Mouse (Mus musculus) limb, embryonic 10.5 days (tissue): Measurements from ENCODE around the gene Ano1. TPM values are rescaled to one million over a fixed set of nuclear protein-coding genes. Genes with fewer than 3 reads are reported as not detected.

ENCODE experiments used
- DNase-seq: peaks from one replicate; pipeline ENCODE4 v3.0.0-alpha.2; 2017; ENCODE audit warnings: low spot score
- H3K27ac ChIP-seq: fragments of 300-500 bp; sonication (generic); 2 replicates; pipeline ENCODE4 v1.5.1; 2016; ENCODE audit warnings: mild to moderate bottlenecking
- H3K27me3 ChIP-seq: fragments of 300-500 bp; sonication (generic); 2 replicates; pipeline ENCODE4 v1.6.1; 2016; ENCODE audit warnings: low read depth, mild to moderate bottlenecking; ENCODE audit not compliant: poor library complexity, severe bottlenecking
- H3K36me3 ChIP-seq: fragments of 300-500 bp; sonication (generic); 2 replicates; pipeline ENCODE4 v1.6.1; 2016; ENCODE audit warnings: mild to moderate bottlenecking, moderate library complexity
- H3K4me1 ChIP-seq: fragments of 300-500 bp; sonication (generic); 2 replicates; pipeline ENCODE4 v1.6.1; 2016
- H3K4me3 ChIP-seq: fragments of 300-500 bp; sonication (generic); 2 replicates; pipeline ENCODE4 v1.5.1; 2016; ENCODE audit warnings: mild to moderate bottlenecking, moderate library complexity
- H3K9me3 ChIP-seq: fragments of 300-500 bp; sonication (generic); replicated peaks from 2 replicates; pipeline ENCODE4 v1.6.1; 2016; ENCODE audit warnings: mild to moderate bottlenecking
- WGBS: fragments of 180-500 bp; shearing (Covaris S2); methylation state at CpG from one replicate; pipeline ENCODE4 v1.1.7; 2016; 5-methylcytosine and 5-hydroxymethylcytosine counted together
- polyA plus RNA-seq: library from polyadenylated mRNA; unstranded; fragments of >200 nt; fragmentation: Nextera tagmentation; extraction: Ambion mirVana; gene quantifications from 2 replicates; pipeline ENCODE4 v1.2.1, GENCODE M21; 2016

The Ano1 gene
- polyA plus RNA-seq, 1 experiment from 2014 or later = 3.1 TPM

DNA sequence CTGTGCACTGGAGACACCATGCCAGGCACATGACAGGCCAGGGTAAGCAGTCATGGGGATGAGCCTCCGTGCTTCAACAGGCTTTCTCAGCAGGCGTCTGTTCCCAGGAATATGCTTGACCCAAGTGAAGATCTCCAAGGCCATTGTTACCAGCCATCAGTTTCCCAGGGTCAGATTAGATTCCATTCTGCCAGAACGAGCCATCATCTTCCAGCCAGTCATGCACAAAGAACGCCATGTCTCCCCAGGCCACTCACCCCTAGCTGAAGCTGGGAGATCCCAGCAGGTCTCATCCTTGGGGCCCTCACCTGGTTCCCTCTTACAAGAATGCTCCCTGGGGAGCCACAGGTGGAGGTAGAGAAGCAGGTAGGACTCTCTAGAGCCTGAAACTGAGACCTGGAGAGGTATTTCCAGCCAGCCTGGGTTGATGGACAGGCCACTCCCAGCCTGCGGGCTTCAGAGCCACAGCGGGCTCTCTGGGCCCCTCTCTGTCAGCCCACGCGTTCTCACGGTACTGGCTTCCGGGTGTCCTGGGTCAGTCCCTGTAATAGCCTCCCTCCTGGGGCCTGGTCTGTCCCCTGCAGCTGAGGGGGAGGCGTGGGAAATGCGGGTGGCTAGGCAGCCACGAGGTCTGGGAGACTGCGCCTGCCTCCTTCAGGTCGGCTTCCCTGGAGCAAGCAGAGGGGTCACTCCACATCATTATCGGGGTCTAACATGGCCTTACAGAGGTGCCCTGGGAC, 10.9 kb upstream of the Ano1 start:
- Histone ChIP-seq H3K4me1 (peaks cover 25% of the 10 kb centered on the region), H3K4me3 (no peak overlapping the region), H3K27me3 (no peaks in the 10 kb centered on the region), H3K36me3 (no peaks in the 10 kb centered on the region), H3K27ac (no peak overlapping the region), H3K9me3 (no peaks in the 10 kb centered on the region)
- 74% methylated on average over 16 of the region's 16 CpGs for WGBS
- no peak for DNase-seq

DNA sequence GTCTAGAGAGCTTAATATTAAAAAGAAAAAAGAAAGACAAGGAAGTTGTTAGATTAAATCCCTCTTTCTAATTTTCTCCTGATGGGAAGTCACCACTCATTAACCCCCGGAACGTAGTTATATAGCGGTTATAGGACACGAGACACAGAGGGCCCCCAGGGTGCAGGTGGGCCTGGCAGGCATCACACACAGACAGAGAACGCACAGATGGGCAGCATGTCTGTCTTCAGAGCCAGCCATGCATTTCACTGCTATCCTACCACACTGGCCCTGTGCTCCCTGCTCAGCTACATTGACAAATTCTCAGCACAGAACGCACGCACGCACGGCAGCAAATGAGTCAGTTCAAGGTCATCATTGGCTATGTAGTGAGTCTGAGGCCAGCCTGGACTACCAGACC, 8.5 kb upstream of the Ano1 start:
- no peaks in the 10 kb centered on the region for H3K36me3 ChIP-seq
- H3K4me3 ChIP-seq = no peak overlapping the region
- DNase-seq = no peak
- H3K27me3 ChIP-seq = no peaks in the 10 kb centered on the region
- 68% methylated on average over 9 of the region's 9 CpGs for WGBS
- H3K4me1 ChIP-seq = peaks cover 25% of the 10 kb centered on the region
- no peaks in the 10 kb centered on the region for H3K9me3 ChIP-seq
- no peak overlapping the region; the same call in 1 of the 2 replicates for H3K27ac ChIP-seq

GRCm38 (mm10) chr7:144759455-144759854, 7.7 kb upstream of the Ano1 start:
- 63% methylated on average over 2 of the region's 2 CpGs for WGBS
- H3K9me3 ChIP-seq = no peaks in the 10 kb centered on the region
- H3K4me1 ChIP-seq = peaks cover 25% of the 10 kb centered on the region
- no peaks in the 10 kb centered on the region for H3K27me3 ChIP-seq
- H3K36me3 ChIP-seq = no peaks in the 10 kb centered on the region
- no peak overlapping the region for H3K4me3 ChIP-seq
- 0 out of 2 replicates have a peak overlapping the region, but pooled peaks have one; percentile 30 for H3K27ac ChIP-seq
- no peak for DNase-seq

GRCm38 (mm10) chr7:144755511-144756378, 4.0 kb upstream of the Ano1 start:
- 82% methylated on average over 11 of the region's 11 CpGs for WGBS
- DNase-seq = no peak
- no peaks in the 10 kb centered on the region for H3K36me3 ChIP-seq
- no peaks in the 10 kb centered on the region for H3K9me3 ChIP-seq
- no peak overlapping the region for H3K4me3 ChIP-seq
- no peak overlapping the region for H3K27ac ChIP-seq
- no peaks in the 10 kb centered on the region for H3K27me3 ChIP-seq
- H3K4me1 ChIP-seq = peaks cover 20% of the 10 kb centered on the region

DNA sequence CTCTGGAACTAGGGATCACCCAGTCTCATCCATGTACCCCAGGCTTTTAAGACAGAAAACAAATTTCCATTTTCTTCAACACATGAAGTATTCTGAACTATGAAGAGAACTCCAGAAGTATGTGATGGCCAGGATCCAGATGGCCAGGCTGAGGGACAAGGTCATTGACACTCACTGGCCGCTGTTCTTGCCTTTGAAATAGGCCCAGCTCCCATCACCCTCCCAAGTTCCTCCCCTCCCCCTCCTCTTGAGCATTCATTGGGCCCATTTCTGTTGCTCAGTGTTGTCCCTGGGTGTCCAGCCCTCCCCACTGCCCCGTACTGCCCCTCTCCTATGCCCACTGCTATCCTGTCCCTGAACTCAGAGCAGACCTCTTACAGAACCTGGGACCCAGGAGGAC, 2.9 kb upstream of the Ano1 start:
- DNase-seq = no peak
- no peaks in the 10 kb centered on the region for H3K27me3 ChIP-seq
- H3K36me3 ChIP-seq = no peaks in the 10 kb centered on the region
- H3K4me3 ChIP-seq = no peak overlapping the region
- no peaks in the 10 kb centered on the region for H3K9me3 ChIP-seq
- WGBS = 94% methylated on average over 2 of the region's 2 CpGs
- no peak overlapping the region for H3K27ac ChIP-seq
- peaks cover 13% of the 10 kb centered on the region for H3K4me1 ChIP-seq

DNA sequence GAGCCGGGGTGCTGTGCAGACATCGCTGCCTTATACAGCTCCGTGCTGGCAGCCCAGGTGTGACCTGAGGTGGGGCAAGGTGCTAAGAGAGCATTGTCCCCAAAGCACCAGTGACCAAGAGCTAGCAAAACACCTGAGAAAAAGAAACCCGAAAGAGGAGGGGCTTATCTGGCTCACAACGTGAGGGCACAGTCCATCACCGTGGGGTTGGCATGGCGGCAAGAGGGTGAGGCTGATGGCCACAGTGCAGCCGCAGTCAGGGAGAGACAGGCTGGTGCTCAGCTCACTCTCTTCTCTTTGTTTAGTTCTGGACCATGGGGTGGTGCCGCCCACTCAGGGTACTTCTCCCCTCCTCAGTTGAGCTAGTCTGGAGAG, 1.9 kb upstream of the Ano1 start:
- no peak for DNase-seq
- WGBS = 89% methylated on average over 9 of the region's 9 CpGs

GRCm38 (mm10) chr7:144752919-144753656, 1.3 kb upstream of the Ano1 start:
- no peak overlapping the region for H3K27ac ChIP-seq
- H3K9me3 ChIP-seq = no peaks in the 10 kb centered on the region
- 73% methylated on average over 14 of the region's 14 CpGs for WGBS
- H3K4me1 ChIP-seq = peaks cover 7% of the 10 kb centered on the region; the same call in 1 of the 2 replicates
- DNase-seq = no peak
- no peaks in the 10 kb centered on the region for H3K36me3 ChIP-seq
- no peaks in the 10 kb centered on the region for H3K27me3 ChIP-seq
- H3K4me3 ChIP-seq = no peak overlapping the region

More for the DNA sequence above, 1.9 kb upstream of the Ano1 start:
- Histone ChIP-seq H3K36me3 (no peaks in the 10 kb centered on the region), H3K4me3 (no peak overlapping the region), H3K9me3 (no peaks in the 10 kb centered on the region), H3K4me1 (peaks cover 7% of the 10 kb centered on the region; the same call in 1 of the 2 replicates), H3K27ac (no peak overlapping the region), H3K27me3 (no peaks in the 10 kb centered on the region)

DNA sequence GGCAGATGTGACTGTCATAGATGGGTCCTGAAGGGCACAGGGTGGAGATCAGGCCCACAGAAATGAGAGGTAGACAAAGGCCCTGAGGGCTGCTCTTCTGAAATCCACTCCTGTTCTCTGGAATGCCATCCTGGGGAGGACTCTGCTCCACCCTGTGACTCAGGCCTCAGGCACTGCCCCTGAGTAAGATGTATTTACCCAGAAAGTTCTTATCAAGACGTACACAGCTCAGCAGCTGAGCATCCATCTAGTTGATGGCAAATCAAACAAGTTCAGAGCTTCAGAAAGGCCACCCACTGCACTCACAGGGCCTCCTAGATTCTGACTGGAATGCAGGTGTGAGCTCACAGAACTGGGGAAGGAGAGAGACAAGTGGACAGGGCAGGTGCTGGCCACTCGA, 4.0 kb downstream of the Ano1 start:
- Histone ChIP-seq H3K4me1 (no peaks in the 10 kb centered on the region), H3K36me3 (no peaks in the 10 kb centered on the region), H3K4me3 (no peak overlapping the region), H3K27ac (no peak overlapping the region), H3K9me3 (no peaks in the 10 kb centered on the region), H3K27me3 (no peaks in the 10 kb centered on the region)
- DNase-seq = no peak
- WGBS = 52% methylated on average over 2 of the region's 2 CpGs

DNA sequence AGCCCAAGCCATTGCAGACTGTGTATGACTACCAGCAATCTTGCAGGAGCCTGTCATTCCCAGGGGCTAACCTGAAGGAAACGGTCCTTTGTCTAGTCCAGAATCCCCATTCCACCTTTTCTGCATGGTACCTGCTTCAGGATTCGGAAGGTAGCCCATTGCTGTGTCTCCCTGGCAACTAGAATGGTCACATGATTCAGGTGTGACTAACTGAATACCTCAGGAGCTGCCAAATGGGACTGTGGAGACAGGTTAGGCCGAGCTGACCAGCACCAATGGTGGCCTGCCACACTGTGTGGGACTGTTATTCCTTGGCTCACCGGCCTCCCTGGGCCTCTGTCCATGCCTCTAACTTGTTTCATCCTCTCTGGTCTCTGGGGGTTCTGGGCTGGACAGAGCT, 5.3 kb downstream of the Ano1 start:
- Histone ChIP-seq H3K4me3 (no peak overlapping the region), H3K27ac (no peak overlapping the region; the same call in 1 of the 2 replicates), H3K4me1 (no peaks in the 10 kb centered on the region), H3K36me3 (no peaks in the 10 kb centered on the region), H3K27me3 (no peaks in the 10 kb centered on the region), H3K9me3 (no peaks in the 10 kb centered on the region)
- no peak for DNase-seq
- WGBS = 79% methylated on average over 4 of the region's 4 CpGs

DNA sequence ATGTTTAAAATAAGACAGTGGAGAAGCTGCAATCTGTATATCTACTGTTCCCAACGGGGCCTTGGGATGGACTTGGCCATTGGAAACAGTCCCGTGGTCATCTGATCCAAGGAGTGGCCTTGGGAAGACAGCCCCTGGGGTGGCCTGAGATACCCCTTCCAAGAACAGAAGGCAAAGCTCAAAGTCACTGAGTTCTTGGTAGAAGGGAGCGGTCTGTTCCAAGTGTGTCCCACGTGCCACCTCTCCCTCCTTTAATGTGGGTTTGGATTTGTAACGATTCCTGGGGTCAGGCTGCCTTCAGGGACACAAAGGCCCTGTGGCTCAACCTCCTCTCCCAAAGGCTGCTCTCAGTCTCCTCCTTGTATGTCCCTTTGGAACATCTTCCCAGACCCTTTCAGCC, 7.9 kb downstream of the Ano1 start:
- H3K9me3 ChIP-seq = no peaks in the 10 kb centered on the region
- 0 out of 2 replicates have a peak, but pooled peaks cover 5% of the 10 kb centered on the region for H3K4me1 ChIP-seq
- no peaks in the 10 kb centered on the region for H3K36me3 ChIP-seq
- no peak overlapping the region for H3K4me3 ChIP-seq
- WGBS = 80% methylated on average over 5 of the region's 5 CpGs
- peaks cover 9% of the 10 kb centered on the region for H3K27me3 ChIP-seq
- DNase-seq = no peak
- H3K27ac ChIP-seq = no peak overlapping the region

- H3K9me3 ChIP-seq = no peaks in the 10 kb centered on the region
- H3K4me3 ChIP-seq = no peak overlapping the region
- WGBS = 67% methylated on average over 7 of the region's 7 CpGs
- DNase-seq = no peak
- no peak overlapping the region for H3K27ac ChIP-seq
- H3K27me3 ChIP-seq = peaks cover 39% of the 10 kb centered on the region
- H3K4me1 ChIP-seq = peaks cover 24% of the 10 kb centered on the region
- no peaks in the 10 kb centered on the region for H3K36me3 ChIP-seq
Observed at GRCm38 (mm10) chr7:144740643-144741042, 11.1 kb downstream of the Ano1 start.

GRCm38 (mm10) chr7:144739810-144740209, 12.0 kb downstream of the Ano1 start:
- H3K9me3 ChIP-seq = no peaks in the 10 kb centered on the region
- no peak for DNase-seq
- no peak overlapping the region for H3K27ac ChIP-seq
- peaks cover 24% of the 10 kb centered on the region for H3K4me1 ChIP-seq
- no peak overlapping the region for H3K4me3 ChIP-seq
- 73% methylated on average over 3 of the region's 3 CpGs for WGBS
- H3K36me3 ChIP-seq = no peaks in the 10 kb centered on the region
- peaks cover 39% of the 10 kb centered on the region for H3K27me3 ChIP-seq
